Mouse (Mus musculus) lung, postnatal 0 days (tissue): ENCODE results near the gene Dyrk3.

Experiments
- CTCF ChIP-seq: IDR thresholded peaks from 2 replicates; pipeline ENCODE4 v1.5.1; 2016; ENCODE audit warnings: antibody characterized with exemption, mild to moderate bottlenecking
- EP300 ChIP-seq: IDR thresholded peaks from 2 replicates; pipeline ENCODE4 v1.6.1; 2016; ENCODE audit warnings: antibody characterized with exemption, mild to moderate bottlenecking, control low read depth

- no peak for TF ChIP-seq CTCF
- TF ChIP-seq EP300, result no peak
Observed at GRCm38 (mm10) chr1:131134942-131135522, 3.1 kb downstream of the Dyrk3 start.
